Mouse (Mus musculus) thymus, adult 2 months (tissue): ENCODE data around the gene G6pc. TPM values are rescaled to one million over a fixed set of nuclear protein-coding genes. Genes with fewer than 3 reads are reported as not detected.

Experiments used
- DNase-seq: peaks from one replicate; pipeline ENCODE4 v3.0.0; 2021
- H3K27ac ChIP-seq: fragments of 200-500 bp; 2 replicates; pipeline ENCODE4 v1.5.1; 2012; ENCODE audit warnings: low read length, control low read depth; ENCODE audit not compliant: control insufficient read depth, insufficient read depth
- H3K27me3 ChIP-seq: fragments of 200-500 bp; 2 replicates; pipeline ENCODE4 v1.6.1; 2012; ENCODE audit warnings: mild to moderate bottlenecking, low read length, moderate library complexity, mixed read lengths; ENCODE audit not compliant: control insufficient read depth, insufficient read depth
- H3K36me3 ChIP-seq: fragments of 200-500 bp; 2 replicates; pipeline ENCODE4 v1.6.1; 2012; ENCODE audit warnings: mild to moderate bottlenecking, low read length, moderate library complexity; ENCODE audit not compliant: control insufficient read depth, insufficient read depth
- H3K4me1 ChIP-seq: fragments of 200-500 bp; replicated peaks from 2 replicates; pipeline ENCODE4 v1.6.1; 2012; ENCODE audit warnings: low read length; ENCODE audit not compliant: control insufficient read depth, insufficient read depth
- H3K4me3 ChIP-seq: fragments of 200-500 bp; 2 replicates; pipeline ENCODE4 v1.5.1; 2012; ENCODE audit warnings: mild to moderate bottlenecking, low read length, control low read depth, moderate library complexity; ENCODE audit not compliant: control insufficient read depth, insufficient read depth
- CTCF ChIP-seq: fragments of 200-500 bp; IDR thresholded peaks from 2 replicates; pipeline ENCODE4 v1.5.1; 2012; ENCODE audit warnings: mild to moderate bottlenecking, control low read depth, low read length, moderate library complexity, borderline replicate concordance; ENCODE audit not compliant: control insufficient read depth, poor library complexity, insufficient read depth; ENCODE audit errors: extremely low read depth
- POLR2A ChIP-seq: fragments of 200-500 bp; IDR thresholded peaks from 2 replicates; pipeline ENCODE4 v1.6.1; 2012; ENCODE audit warnings: mild to moderate bottlenecking, low read length, control low read depth, moderate library complexity; ENCODE audit not compliant: control insufficient read depth, poor library complexity, insufficient read depth; ENCODE audit errors: extremely low read depth
- whole genome bisulfite sequencing: fragments of 180-500 bp; shearing (Covaris S2); methylation state at CpG from one replicate; pipeline ENCODE4 v1.1.7; 2018; 5-methylcytosine and 5-hydroxymethylcytosine counted together
- polyA plus RNA-seq: library from polyadenylated mRNA; depleted of rRNA; stranded (reverse); fragments of >200 nt; gene quantifications from 2 replicates; pipeline ENCODE4 v1.2.3, GENCODE M21; 2012

The G6pc gene
- polyA plus RNA-seq, 1 experiment: 0.15 TPM

DNA sequence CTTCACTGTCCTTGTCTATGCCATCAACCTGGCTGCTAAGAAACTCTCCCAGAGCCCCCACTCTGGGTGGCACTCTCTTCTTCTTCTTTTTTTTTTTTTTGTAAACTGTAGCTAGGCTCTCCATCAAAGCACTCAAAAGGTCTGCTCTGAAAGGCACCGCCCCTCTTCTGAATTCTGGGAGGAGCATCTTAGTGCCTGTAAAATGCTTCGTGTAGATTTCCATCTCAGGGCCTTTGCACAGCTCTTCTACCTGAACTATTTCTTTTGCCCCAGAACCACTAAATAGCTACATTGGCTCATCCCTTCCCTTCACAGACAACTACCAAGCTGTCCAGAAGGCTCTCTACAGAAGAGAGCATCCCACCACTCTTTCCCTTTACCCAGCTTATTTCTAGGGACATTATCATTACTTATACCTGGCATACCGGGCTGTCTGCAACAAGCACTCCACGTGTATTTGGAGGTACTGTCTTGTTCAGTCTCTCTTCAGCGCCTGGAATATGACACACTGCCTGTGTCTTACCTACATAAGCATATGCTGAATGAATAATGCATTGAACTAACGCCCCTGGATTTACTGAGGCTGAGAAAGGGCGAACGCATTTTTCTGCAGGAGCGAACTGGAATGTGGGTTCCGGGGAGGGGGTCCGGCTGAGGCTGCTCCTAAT is 49.2 kb downstream of the G6pc start:
- Histone ChIP-seq H3K27me3 (no peaks in the 10 kb centered on the region), H3K36me3 (peaks cover 4% of the 10 kb centered on the region; the same call in 1 of the 2 replicates), H3K4me1 (0 out of 2 replicates have a peak, but pooled peaks cover 3% of the 10 kb centered on the region), H3K27ac (no peak overlapping the region), H3K4me3 (peak overlapping the region; percentile 92)
- DNase-seq: peak; percentile 21
- no peak for TF ChIP-seq POLR2A
- TF ChIP-seq CTCF: no peak
- WGBS: under 1% methylated on average over 11 of the region's 11 CpGs

GRCm38 (mm10) chr11:101417101-101417855 is 49.9 kb downstream of the G6pc start, which contains the start of gene Aarsd1:
Aarsd1 (minus strand) TSS chr11:101417615.
- H3K27ac ChIP-seq: no peak within 1 kb of the TSS
- DNase-seq: peak; percentile 91
- WGBS: under 1% methylated on average over 45 of the region's 45 CpGs
- H3K4me3 ChIP-seq: peak within 1 kb of the TSS; percentile 92
- peaks cover 4% of the 10 kb centered on the region; the same call in 1 of the 2 replicates for H3K36me3 ChIP-seq
- TF ChIP-seq POLR2A: peak; percentile 73
- TF ChIP-seq CTCF: peak; percentile 52; the same call in 1 of the 2 replicates
- no peaks in the 10 kb centered on the region for H3K27me3 ChIP-seq
- H3K4me1 ChIP-seq: 0 out of 2 replicates have a peak, but pooled peaks cover 3% of the 10 kb centered on the region

DNA sequence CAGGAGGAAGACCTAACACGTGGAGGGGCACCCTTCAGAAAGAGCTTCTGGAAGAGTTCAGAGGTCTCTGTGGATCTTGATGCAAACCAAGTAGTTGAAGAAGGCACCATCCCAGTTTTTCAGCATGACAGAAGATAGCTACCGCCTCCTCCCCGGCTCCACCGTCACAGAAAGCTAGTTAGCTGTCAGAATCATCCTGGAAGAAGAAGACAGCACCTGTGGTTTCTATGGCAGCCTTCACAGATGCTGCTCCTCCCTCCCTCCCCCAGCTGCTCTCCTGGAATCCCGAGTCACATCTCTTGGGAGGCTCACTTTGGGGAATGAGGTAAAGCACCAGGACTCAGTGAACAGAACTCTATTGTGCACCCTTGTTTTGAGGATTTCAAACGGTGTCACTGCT is 51.6 kb downstream of the G6pc start:
- WGBS: 84% methylated on average over 6 of the region's 6 CpGs
- TF ChIP-seq POLR2A (no peak), CTCF (no peak)
- DNase-seq: no peak
- Histone ChIP-seq H3K36me3 (no peaks in the 10 kb centered on the region), H3K4me1 (peaks cover 4% of the 10 kb centered on the region), H3K4me3 (no peak overlapping the region), H3K27ac (no peak overlapping the region), H3K27me3 (no peaks in the 10 kb centered on the region)

DNA sequence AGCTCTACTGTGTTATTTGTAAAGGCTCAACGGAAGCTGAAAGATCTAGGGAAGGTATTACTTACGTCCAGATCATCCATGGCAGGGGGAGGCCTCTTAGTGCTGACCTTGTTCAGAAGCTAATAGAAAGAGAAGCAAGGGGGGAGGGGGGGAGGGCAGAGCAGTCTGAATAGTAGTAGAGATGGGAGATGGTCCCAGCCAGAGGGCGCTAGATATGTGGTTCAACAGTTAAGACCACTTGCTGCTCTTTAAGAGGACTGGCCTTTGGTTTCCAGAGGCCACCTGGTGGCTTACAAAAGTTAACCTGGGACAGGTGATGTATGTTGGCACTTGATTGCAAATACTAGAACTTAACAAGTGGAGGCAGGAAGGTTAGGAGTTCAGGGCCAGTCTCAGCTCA is 52.2 kb downstream of the G6pc start:
- H3K36me3 ChIP-seq: no peaks in the 10 kb centered on the region
- no peak overlapping the region for H3K4me3 ChIP-seq
- TF ChIP-seq CTCF: no peak
- TF ChIP-seq POLR2A: no peak
- no peaks in the 10 kb centered on the region for H3K27me3 ChIP-seq
- 95% methylated on average over 3 of the region's 3 CpGs for WGBS
- peaks cover 11% of the 10 kb centered on the region for H3K4me1 ChIP-seq
- DNase-seq: no peak
- no peak overlapping the region for H3K27ac ChIP-seq

- H3K36me3 ChIP-seq: no peaks in the 10 kb centered on the region
- 92% methylated on average over 5 of the region's 5 CpGs for WGBS
- DNase-seq: no peak
- no peak overlapping the region for H3K27ac ChIP-seq
- no peak for TF ChIP-seq CTCF
- TF ChIP-seq POLR2A: no peak
- H3K27me3 ChIP-seq: no peaks in the 10 kb centered on the region
- no peak overlapping the region for H3K4me3 ChIP-seq
- peaks cover 11% of the 10 kb centered on the region for H3K4me1 ChIP-seq
Measured at GRCm38 (mm10) chr11:101420148-101420547, 52.8 kb downstream of the G6pc start.

DNA sequence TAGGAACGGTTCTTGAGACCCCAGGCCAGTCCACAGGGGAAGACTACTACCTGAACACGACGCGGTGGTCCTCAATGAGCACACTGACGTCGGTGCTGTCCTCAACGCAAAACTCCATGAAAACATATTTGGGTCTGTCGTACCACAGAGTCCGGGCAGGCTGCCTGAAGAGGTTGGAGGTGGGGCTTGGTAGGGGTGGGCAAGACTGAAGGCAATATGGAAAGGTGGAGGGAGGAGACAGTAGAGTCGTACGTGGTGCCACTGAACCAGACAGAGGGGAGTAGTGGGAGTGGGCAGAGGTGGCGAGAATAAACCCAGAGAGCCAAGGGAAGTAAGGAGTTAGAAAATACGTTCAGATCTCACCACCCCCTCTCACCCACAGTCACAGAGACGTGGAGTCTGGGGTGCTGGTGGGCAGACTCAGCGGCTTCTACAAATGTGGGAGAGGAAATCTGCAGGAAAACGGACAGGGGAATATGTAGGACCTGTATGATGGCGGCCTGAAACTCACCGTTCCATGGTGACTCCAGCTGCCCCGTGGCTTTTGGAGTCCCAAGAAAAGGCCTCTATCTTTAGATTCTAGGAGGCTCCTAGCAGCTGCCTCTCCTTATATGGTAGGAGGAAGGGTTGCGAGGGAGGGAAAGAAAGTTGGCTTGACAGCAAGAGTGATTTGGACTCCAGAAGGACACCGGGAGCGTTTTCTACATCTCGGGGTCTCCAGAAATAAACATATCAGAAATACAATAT is 56.9 kb downstream of the G6pc start, which contains the start of gene Gm27029:
Gene Gm27029, minus strand, starts transcription at position 692 of the 747 bp plus-strand sequence.
- H3K4me1 ChIP-seq: peaks cover 11% of the 10 kb centered on the region
- no peak within 1 kb of the TSS; the same call in 1 of the 2 replicates for H3K27ac ChIP-seq
- DNase-seq: peak; percentile 19
- WGBS: 10% methylated on average over 23 of the region's 23 CpGs
- TF ChIP-seq CTCF (no peak), POLR2A (no peak)
- peak within 1 kb of the TSS; percentile 95 for H3K4me3 ChIP-seq
- no peaks in the 10 kb centered on the region for H3K27me3 ChIP-seq
- peaks cover under 1% of the 10 kb centered on the region; the same call in 1 of the 2 replicates for H3K36me3 ChIP-seq
